Mouse (Mus musculus) frontal cortex, adult 2 months (tissue): ENCODE results near the gene Nphp1. TPM values are rescaled to one million over a fixed set of nuclear protein-coding genes. Genes with fewer than 3 reads are reported as not detected.

Experiments used
- DNase-seq, 2 experiments: peaks; one replicate each; pipeline ENCODE4 v3.0.0; 2022; ENCODE audit warnings: low spot score in 1 of 2; ENCODE audit errors: extremely low spot score in 1 of 2
- polyA plus RNA-seq: library from polyadenylated mRNA; depleted of rRNA; stranded (reverse); fragments of >200 nt; gene quantifications from 2 replicates; pipeline ENCODE4 v1.2.3, GENCODE M21; 2012

The Nphp1 gene
- polyA plus RNA-seq, 1 experiment: 22.3 TPM

DNA sequence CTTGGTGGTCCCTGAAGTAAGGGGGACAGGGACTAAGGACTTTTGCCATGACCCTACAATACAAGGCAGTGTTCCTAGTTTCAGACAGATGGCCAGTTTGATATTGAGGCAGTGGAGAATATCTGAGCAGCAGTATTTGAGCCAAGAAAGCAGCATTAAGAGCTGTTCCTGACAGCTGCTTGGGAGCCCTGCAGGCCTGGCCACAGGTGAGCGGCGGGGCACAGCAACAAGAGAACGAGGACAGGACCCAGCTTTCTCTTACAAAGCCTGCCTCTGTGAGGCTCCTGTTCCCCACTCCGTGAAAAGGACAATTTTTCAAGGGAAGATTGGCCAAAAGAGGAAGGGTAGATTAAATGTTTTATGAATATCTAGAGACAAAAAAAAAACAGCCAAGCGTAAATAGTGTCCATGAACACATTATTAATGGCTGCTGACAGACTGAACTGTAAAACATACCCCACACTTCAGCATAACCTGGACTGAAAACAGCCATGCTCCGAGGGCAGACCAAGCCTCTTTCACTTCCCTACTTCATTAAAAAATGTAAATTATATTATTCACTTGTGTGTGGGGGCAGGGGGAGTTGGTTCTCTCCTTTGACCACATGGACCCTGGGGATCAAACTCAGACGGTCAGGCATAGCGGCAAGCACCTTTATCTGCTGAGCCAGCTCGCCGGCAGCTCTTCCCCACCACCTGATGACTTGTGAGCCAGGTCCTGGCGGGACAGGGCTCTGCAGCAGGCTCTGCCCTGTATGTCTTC, 36.7 kb downstream of the Nphp1 start:
- DNase-seq: no peak

GRCm38 (mm10) chr2:127749376-127749775, 39.3 kb downstream of the Nphp1 start:
- no peak for DNase-seq

- no peak for DNase-seq
Observed at GRCm38 (mm10) chr2:127748316-127748715, 40.4 kb downstream of the Nphp1 start.

DNA sequence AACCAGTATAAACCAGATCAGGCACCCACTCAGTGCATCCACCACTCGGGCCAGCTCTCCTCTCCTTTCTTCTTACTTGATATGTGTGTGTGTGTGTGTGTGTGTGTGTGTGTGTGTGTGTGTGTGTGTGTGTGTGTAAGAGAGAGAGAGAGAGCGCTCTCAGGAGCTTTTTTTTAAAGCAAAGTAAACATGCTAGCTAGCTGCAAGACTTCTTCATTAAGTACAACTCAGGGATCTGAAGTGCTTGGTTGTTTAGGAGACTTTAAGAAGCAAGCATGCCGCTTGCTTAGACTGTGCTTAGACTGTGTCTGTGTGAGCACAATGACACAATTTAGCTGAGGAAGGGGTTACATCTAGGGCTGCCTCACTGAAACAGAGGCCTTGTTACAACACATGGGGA, 46.1 kb downstream of the Nphp1 start:
- no peak for DNase-seq

- no peak for DNase-seq
Observed at GRCm38 (mm10) chr2:127740756-127741519, 47.8 kb downstream of the Nphp1 start.

GRCm38 (mm10) chr2:127737885-127738284, 50.8 kb downstream of the Nphp1 start:
- no peak for DNase-seq

DNA sequence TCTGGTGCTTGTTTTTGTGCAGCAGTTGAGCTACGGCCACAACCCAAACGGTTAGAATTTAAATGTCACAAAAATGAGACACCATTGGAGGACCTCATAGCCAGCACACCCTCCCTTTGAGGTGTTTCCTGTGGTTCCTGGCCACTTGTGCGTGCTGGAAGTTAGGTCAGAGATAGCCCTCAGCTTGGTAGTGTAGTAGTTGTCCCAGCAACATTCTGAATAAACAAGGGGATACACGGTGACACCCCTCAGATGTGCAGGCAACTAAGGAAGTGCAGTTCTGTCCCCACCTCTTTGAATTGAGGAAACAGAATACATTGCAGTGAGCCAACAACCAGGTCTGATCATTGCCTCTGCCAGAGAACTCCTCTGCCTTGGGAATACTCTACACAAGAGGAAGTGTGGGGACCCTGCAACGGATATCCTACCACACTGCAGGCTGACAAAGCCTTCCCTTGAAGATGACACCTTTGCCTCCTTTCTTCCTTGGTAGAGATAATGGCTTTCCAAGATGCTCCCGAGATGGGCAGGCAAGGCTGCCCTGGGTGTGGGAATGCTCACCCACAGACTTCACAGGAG, 52.0 kb downstream of the Nphp1 start:
- no peak for DNase-seq

DNA sequence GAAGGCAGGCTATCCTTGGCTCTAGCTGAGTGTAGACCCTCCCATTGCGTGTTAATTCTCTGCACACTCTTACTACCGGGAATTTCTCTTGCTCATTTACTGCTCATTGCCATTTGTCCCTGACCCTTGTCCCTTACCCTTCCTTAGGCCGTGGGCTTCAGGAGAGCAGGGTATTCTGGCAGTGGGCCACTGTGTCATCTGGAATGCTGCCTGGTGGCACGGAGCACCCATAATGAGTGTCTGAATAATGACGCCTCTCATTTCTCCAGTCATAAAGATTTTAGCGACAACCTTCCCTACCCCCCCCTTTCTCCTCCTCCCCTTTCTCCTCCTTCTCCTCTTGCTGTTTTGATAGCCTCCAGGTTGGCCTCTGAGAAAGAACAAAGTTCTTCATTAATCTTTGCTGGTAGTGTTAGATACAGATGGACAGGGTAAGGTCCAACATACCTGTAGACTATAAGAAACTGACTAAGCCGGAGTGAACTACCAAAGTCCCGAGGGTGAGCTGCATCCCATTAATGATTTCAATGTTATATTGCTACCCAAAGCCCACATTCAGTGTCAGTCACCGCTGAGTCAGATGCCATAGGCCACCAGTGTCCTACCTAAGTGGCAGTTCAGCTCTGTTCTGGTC, 53.1 kb downstream of the Nphp1 start:
- DNase-seq: no peak

GRCm38 (mm10) chr2:127734889-127735288, 53.8 kb downstream of the Nphp1 start:
- no peak for DNase-seq

DNA sequence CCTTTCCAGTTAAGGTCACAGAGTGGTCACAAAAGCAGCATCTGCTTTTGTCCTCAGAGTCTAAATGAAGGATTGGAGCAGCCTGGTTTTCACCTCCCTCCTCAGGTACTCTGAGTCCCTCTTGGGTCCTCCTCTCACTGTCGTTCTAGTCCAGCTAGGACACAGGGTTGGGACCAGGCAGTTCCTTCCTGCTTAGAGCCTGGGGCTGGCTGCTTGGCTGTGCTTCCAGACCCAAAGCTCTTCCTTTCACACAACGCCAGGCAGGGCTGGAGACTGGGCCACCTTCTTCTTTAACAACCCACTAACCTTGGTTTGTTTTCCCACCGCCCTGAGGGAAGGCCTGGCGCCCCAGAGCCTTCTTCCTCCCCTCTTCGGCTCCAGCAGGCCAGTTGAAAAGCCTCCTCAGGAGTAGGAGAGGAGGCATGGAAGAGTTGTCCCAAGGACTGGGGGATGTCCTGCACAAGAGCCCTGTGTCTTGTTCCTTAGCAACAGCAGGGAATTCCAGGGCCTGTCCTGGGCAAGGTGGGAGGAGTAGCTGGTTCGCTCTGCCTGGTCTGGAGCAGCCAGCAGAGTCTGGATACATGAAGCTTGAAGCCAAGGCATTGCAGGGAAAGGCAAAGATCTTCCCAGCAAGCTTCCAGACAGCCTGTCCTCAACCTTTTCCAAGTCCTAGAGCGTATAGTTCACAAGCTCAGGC, 58.2 kb downstream of the Nphp1 start:
- DNase-seq: no peak

GRCm38 (mm10) chr2:127729671-127730070, 59.0 kb downstream of the Nphp1 start, which contains the start of gene Mall:
Gene Mall (minus strand): TSS chr2:127729932.
- DNase-seq: no peak

GRCm38 (mm10) chr2:127728661-127729450, 59.8 kb downstream of the Nphp1 start:
- no peak for DNase-seq

- no peak for DNase-seq
Observed at GRCm38 (mm10) chr2:127728146-127728545, 60.6 kb downstream of the Nphp1 start.

DNA sequence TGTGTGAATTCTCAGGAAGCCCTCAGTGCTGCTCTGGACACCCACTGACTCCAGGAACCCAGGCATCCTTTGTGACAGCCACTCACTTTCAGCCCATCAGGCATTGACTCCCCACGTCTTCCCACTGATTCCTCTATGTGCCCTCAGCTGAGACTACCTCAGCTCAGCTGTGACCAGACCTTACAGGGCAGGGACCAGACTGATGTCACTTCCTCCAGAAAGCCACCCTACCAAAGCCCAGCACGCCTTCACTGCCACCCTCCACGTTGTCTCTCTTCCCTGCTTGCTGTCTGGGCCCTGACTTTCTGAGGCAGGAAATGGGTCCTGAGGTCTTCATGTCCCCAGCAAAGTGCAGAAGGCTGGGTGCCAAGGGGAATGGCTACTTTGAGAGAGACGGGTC, 65.5 kb downstream of the Nphp1 start:
- no peak for DNase-seq

- DNase-seq: peak; percentile 14 to 46
Observed at GRCm38 (mm10) chr2:127722176-127722892, 66.4 kb downstream of the Nphp1 start.

GRCm38 (mm10) chr2:127718839-127719468, 69.7 kb downstream of the Nphp1 start:
- no peak for DNase-seq

DNA sequence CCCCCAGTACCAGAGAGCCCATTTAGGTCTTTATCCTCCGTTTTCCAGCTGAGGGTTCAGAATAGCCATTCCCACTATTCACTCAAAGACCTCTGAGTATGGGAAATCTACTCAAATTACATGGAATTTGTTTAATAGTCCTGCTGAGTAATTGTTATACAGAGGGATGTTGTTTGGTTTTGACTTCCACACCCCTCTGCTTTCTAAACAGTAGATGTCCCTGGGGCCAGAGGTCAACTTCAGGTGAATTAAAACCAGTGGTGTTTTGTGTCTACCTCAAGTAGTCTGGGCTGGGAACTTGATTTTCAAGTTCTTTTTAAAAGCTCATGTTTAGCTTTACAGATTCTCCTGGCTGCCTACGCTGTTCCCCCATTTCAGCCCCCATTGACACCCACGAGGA, 74.0 kb downstream of the Nphp1 start:
- no peak for DNase-seq

DNA sequence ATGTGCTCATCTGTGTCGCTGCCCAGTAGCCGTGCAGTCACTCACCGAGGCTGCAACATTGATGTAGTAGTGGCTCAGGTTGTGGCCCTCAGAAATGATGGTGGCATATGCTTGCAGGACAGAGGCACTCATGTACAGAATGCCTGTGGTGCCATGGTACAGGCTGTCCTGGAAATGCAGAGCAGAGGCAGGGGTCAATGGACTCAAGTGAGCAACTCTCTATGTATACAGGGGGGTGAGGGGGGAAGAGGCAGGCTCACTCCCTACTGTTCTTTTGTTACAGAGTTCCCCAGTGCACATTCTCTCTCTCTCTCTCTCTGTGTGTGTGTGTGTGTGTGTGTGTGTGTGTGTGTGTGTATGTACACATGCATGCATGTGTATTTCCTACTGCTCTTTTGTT, 79.9 kb downstream of the Nphp1 start:
- no peak for DNase-seq

GRCm38 (mm10) chr2:127708060-127708459, 80.6 kb downstream of the Nphp1 start:
- DNase-seq: no peak
